Mouse (Mus musculus) C2C12 (cell line): ENCODE measurements around the gene Olfr491.

Experiments
- CTCF ChIP-seq: IDR thresholded peaks from one replicate; pipeline ENCODE4 v1.5.1; 2011; ENCODE audit not compliant: control insufficient read depth, insufficient read depth, insufficient read length
- MAX ChIP-seq: IDR thresholded peaks from one replicate; pipeline ENCODE4 v1.6.1; 2011; ENCODE audit warnings: mild to moderate bottlenecking, control low read depth
- USF1 ChIP-seq: IDR thresholded peaks from one replicate; pipeline ENCODE4 v1.6.1; 2011; ENCODE audit warnings: low read depth, mild to moderate bottlenecking, control low read depth, moderate library complexity

DNA sequence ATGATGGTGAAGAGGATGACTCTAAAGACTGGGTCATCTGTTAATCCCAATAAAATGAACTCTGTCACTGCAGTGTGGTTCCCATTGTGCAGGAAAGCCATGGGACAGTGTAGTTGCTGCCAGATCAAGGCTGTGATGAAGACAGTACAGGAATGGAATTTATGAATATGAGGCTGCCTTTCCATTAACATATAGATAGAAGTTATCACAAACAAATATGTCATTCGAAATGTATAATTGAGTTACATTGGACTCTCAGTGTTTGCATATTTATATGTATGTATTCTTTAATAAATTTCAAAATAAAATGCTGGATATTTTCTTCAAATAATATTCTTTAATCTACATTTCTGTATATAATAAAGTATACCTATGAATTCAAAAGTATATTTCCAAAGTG, 33.6 kb downstream of the Olfr491 start, which contains the start of gene Olfr493:
- no peak for TF ChIP-seq CTCF
- TF ChIP-seq MAX, result no peak
- no peak for TF ChIP-seq USF1
